Mouse (Mus musculus) thymus, adult 2 months (tissue): ENCODE measurements around the gene Ptpru. TPM values are rescaled to one million over a fixed set of nuclear protein-coding genes. Genes with fewer than 3 reads are reported as not detected.

ENCODE experiments used
- DNase-seq: peaks from one replicate; pipeline ENCODE4 v3.0.0; 2021
- H3K27ac ChIP-seq: fragments of 200-500 bp; 2 replicates; pipeline ENCODE4 v1.5.1; 2012; ENCODE audit warnings: low read length, control low read depth; ENCODE audit not compliant: control insufficient read depth, insufficient read depth
- H3K27me3 ChIP-seq: fragments of 200-500 bp; 2 replicates; pipeline ENCODE4 v1.6.1; 2012; ENCODE audit warnings: mild to moderate bottlenecking, low read length, moderate library complexity, mixed read lengths; ENCODE audit not compliant: control insufficient read depth, insufficient read depth
- H3K36me3 ChIP-seq: fragments of 200-500 bp; 2 replicates; pipeline ENCODE4 v1.6.1; 2012; ENCODE audit warnings: mild to moderate bottlenecking, low read length, moderate library complexity; ENCODE audit not compliant: control insufficient read depth, insufficient read depth
- H3K4me1 ChIP-seq: fragments of 200-500 bp; replicated peaks from 2 replicates; pipeline ENCODE4 v1.6.1; 2012; ENCODE audit warnings: low read length; ENCODE audit not compliant: control insufficient read depth, insufficient read depth
- H3K4me3 ChIP-seq: fragments of 200-500 bp; 2 replicates; pipeline ENCODE4 v1.5.1; 2012; ENCODE audit warnings: mild to moderate bottlenecking, low read length, control low read depth, moderate library complexity; ENCODE audit not compliant: control insufficient read depth, insufficient read depth
- CTCF ChIP-seq: fragments of 200-500 bp; IDR thresholded peaks from 2 replicates; pipeline ENCODE4 v1.5.1; 2012; ENCODE audit warnings: mild to moderate bottlenecking, control low read depth, low read length, moderate library complexity, borderline replicate concordance; ENCODE audit not compliant: control insufficient read depth, poor library complexity, insufficient read depth; ENCODE audit errors: extremely low read depth
- POLR2A ChIP-seq: fragments of 200-500 bp; IDR thresholded peaks from 2 replicates; pipeline ENCODE4 v1.6.1; 2012; ENCODE audit warnings: mild to moderate bottlenecking, low read length, control low read depth, moderate library complexity; ENCODE audit not compliant: control insufficient read depth, poor library complexity, insufficient read depth; ENCODE audit errors: extremely low read depth
- WGBS: fragments of 180-500 bp; shearing (Covaris S2); methylation state at CpG from one replicate; pipeline ENCODE4 v1.1.7; 2018; 5-methylcytosine and 5-hydroxymethylcytosine counted together
- polyA plus RNA-seq: library from polyadenylated mRNA; depleted of rRNA; stranded (reverse); fragments of >200 nt; gene quantifications from 2 replicates; pipeline ENCODE4 v1.2.3, GENCODE M21; 2012

Gene Ptpru
- polyA plus RNA-seq, 1 experiment = 1.6 TPM

- no peak for TF ChIP-seq POLR2A
- TF ChIP-seq CTCF = no peak
- Histone ChIP-seq H3K27me3 (no peaks in the 10 kb centered on the region), H3K4me1 (no peaks in the 10 kb centered on the region), H3K4me3 (no peak overlapping the region), H3K27ac (no peak overlapping the region), H3K36me3 (no peaks in the 10 kb centered on the region)
- no peak for DNase-seq
- 92% methylated on average over 14 of the region's 14 CpGs for WGBS
These were observed 59.3 kb downstream of the Ptpru start for GRCm38 (mm10) chr4:131778616-131779275.

GRCm38 (mm10) chr4:131771384-131771783 is 66.7 kb downstream of the Ptpru start:
- no peak for DNase-seq
- no peak overlapping the region for H3K4me3 ChIP-seq
- 92% methylated on average over 11 of the region's 11 CpGs for WGBS
- no peaks in the 10 kb centered on the region for H3K4me1 ChIP-seq
- H3K27me3 ChIP-seq = no peaks in the 10 kb centered on the region
- no peaks in the 10 kb centered on the region for H3K36me3 ChIP-seq
- no peak overlapping the region for H3K27ac ChIP-seq
- TF ChIP-seq POLR2A (no peak), CTCF (no peak)

GRCm38 (mm10) chr4:131763911-131764310 is 74.2 kb downstream of the Ptpru start:
- Histone ChIP-seq H3K27me3 (no peaks in the 10 kb centered on the region), H3K4me1 (no peaks in the 10 kb centered on the region), H3K4me3 (no peak overlapping the region), H3K27ac (no peak overlapping the region), H3K36me3 (no peaks in the 10 kb centered on the region)
- 92% methylated on average over 7 of the region's 7 CpGs for WGBS
- no peak for DNase-seq
- no peak for TF ChIP-seq POLR2A
- TF ChIP-seq CTCF = no peak

GRCm38 (mm10) chr4:131763479-131763878 is 74.6 kb downstream of the Ptpru start:
- no peaks in the 10 kb centered on the region for H3K27me3 ChIP-seq
- no peak overlapping the region for H3K4me3 ChIP-seq
- WGBS = 76% methylated on average over 3 of the region's 3 CpGs
- H3K27ac ChIP-seq = no peak overlapping the region
- no peaks in the 10 kb centered on the region for H3K4me1 ChIP-seq
- no peaks in the 10 kb centered on the region for H3K36me3 ChIP-seq
- TF ChIP-seq CTCF (no peak), POLR2A (no peak)
- DNase-seq = no peak

GRCm38 (mm10) chr4:131762211-131762784 is 75.8 kb downstream of the Ptpru start:
- H3K4me1 ChIP-seq = no peaks in the 10 kb centered on the region
- no peaks in the 10 kb centered on the region for H3K36me3 ChIP-seq
- H3K27ac ChIP-seq = no peak overlapping the region
- no peak for TF ChIP-seq CTCF
- TF ChIP-seq POLR2A = no peak
- no peak for DNase-seq
- no peaks in the 10 kb centered on the region for H3K27me3 ChIP-seq
- no peak overlapping the region for H3K4me3 ChIP-seq
- 86% methylated on average over 8 of the region's 8 CpGs for WGBS

GRCm38 (mm10) chr4:131752204-131752837 is 85.8 kb downstream of the Ptpru start:
- no peaks in the 10 kb centered on the region for H3K27me3 ChIP-seq
- no peaks in the 10 kb centered on the region for H3K36me3 ChIP-seq
- no peak overlapping the region for H3K4me3 ChIP-seq
- no peaks in the 10 kb centered on the region for H3K4me1 ChIP-seq
- H3K27ac ChIP-seq = no peak overlapping the region
- TF ChIP-seq POLR2A (no peak), CTCF (no peak)
- WGBS = 42% methylated on average over 10 of the region's 10 CpGs
- DNase-seq = no peak

GRCm38 (mm10) chr4:131751561-131751960 is 86.5 kb downstream of the Ptpru start:
- H3K27me3 ChIP-seq = no peaks in the 10 kb centered on the region
- no peak overlapping the region for H3K4me3 ChIP-seq
- TF ChIP-seq POLR2A (no peak), CTCF (no peak)
- no peaks in the 10 kb centered on the region for H3K36me3 ChIP-seq
- no peak overlapping the region for H3K27ac ChIP-seq
- DNase-seq = no peak
- WGBS = 87% methylated on average over 7 of the region's 7 CpGs
- H3K4me1 ChIP-seq = no peaks in the 10 kb centered on the region
